Mouse (Mus musculus) myocyte (in vitro differentiated cells): ENCODE data around the gene Tollip. TPM values are rescaled to one million over a fixed set of nuclear protein-coding genes. Genes with fewer than 3 reads are reported as not detected.

Experiments
- H3K27me3 ChIP-seq: one replicate; pipeline ENCODE4 v1.6.1; 2011; ENCODE audit not compliant: control insufficient read depth, insufficient read depth, insufficient read length
- H3K36me3 ChIP-seq: one replicate; pipeline ENCODE4 v1.6.1; 2011; ENCODE audit not compliant: control insufficient read depth, insufficient read depth
- H3K4me2 ChIP-seq: one replicate; pipeline ENCODE4 v1.6.1; 2011; ENCODE audit warnings: low read depth, control low read depth
- H3K4me3 ChIP-seq: one replicate; pipeline ENCODE4 v1.5.1; 2011; ENCODE audit warnings: mild to moderate bottlenecking, control low read depth, moderate library complexity
- H3K79me2 ChIP-seq: one replicate; pipeline ENCODE4 v1.6.1; 2011; ENCODE audit not compliant: control insufficient read depth, insufficient read depth
- H3ac ChIP-seq: one replicate; pipeline ENCODE4 v1.6.1; 2011; ENCODE audit not compliant: control insufficient read depth, insufficient read length
- CEBPB ChIP-seq: IDR thresholded peaks from 2 replicates; pipeline ENCODE4 v1.6.1; 2011; ENCODE audit warnings: mild to moderate bottlenecking, moderate library complexity; ENCODE audit not compliant: poor library complexity, insufficient read depth, severe bottlenecking
- E2F4 ChIP-seq: IDR thresholded peaks from one replicate; pipeline ENCODE4 v1.6.1; 2011; ENCODE audit warnings: mild to moderate bottlenecking, control low read depth, moderate library complexity; ENCODE audit not compliant: insufficient read depth
- MAX ChIP-seq: IDR thresholded peaks from one replicate; pipeline ENCODE4 v1.6.1; 2011; ENCODE audit warnings: low read depth, mild to moderate bottlenecking, control low read depth
- MYOD1 ChIP-seq, 3 experiments: IDR thresholded peaks; one replicate each; pipeline ENCODE4 v1.6.1; 2011; ENCODE audit warnings: control low read depth in 2 of 3, low read depth in 2 of 3, mild to moderate bottlenecking in 2 of 3, moderate library complexity in 1 of 3; ENCODE audit not compliant: insufficient read length in 2 of 3, control insufficient read depth in 1 of 3
- MYOG ChIP-seq, 3 experiments: IDR thresholded peaks; one replicate each; pipeline ENCODE4 v1.6.1; 2011; ENCODE audit warnings: control low read depth in 2 of 3, low read depth in 2 of 3, mild to moderate bottlenecking in 2 of 3; ENCODE audit not compliant: insufficient read length in 2 of 3, control insufficient read depth in 1 of 3, insufficient read depth in 1 of 3
- POLR2A ChIP-seq: IDR thresholded peaks from one replicate; pipeline ENCODE4 v1.6.1; 2011; ENCODE audit warnings: low read depth, mild to moderate bottlenecking, control low read depth, moderate library complexity; ENCODE audit not compliant: insufficient read length
- POLR2AphosphoS2 ChIP-seq: IDR thresholded peaks from one replicate; pipeline ENCODE4 v1.6.1; 2011; ENCODE audit warnings: low read depth, control low read depth; ENCODE audit not compliant: insufficient read length
- REST ChIP-seq: IDR thresholded peaks from one replicate; pipeline ENCODE4 v1.6.1; 2011; ENCODE audit warnings: mild to moderate bottlenecking, control low read depth, moderate library complexity; ENCODE audit not compliant: insufficient read depth, insufficient read length
- SRF ChIP-seq: IDR thresholded peaks from one replicate; pipeline ENCODE4 v1.6.1; 2011; ENCODE audit warnings: low read depth; ENCODE audit not compliant: control insufficient read depth, insufficient read length
- TCF12 ChIP-seq: IDR thresholded peaks from one replicate; pipeline ENCODE4 v1.6.1; 2011; ENCODE audit warnings: mild to moderate bottlenecking, control low read depth; ENCODE audit not compliant: poor library complexity, insufficient read depth, severe bottlenecking
- TCF3 ChIP-seq: IDR thresholded peaks from one replicate; pipeline ENCODE4 v1.6.1; 2011; ENCODE audit warnings: low read depth, control low read depth; ENCODE audit not compliant: insufficient read length
- USF1 ChIP-seq: IDR thresholded peaks from one replicate; pipeline ENCODE4 v1.6.1; 2011; ENCODE audit warnings: low read depth, mild to moderate bottlenecking, control low read depth, moderate library complexity
- polyA plus RNA-seq: library from polyadenylated mRNA; unstranded; fragments of >200 nt; fragmentation: generic; extraction: Trizol; gene quantifications from one replicate; pipeline ENCODE4 v1.2.1, GENCODE M21; 2012; ENCODE audit warnings: missing spikeins

Gene Tollip
- polyA plus RNA-seq, 1 experiment, result 47.1 TPM

- H3K79me2 ChIP-seq, result no peaks in the 10 kb centered on the region
- H3K36me3 ChIP-seq, result no peaks in the 10 kb centered on the region
- no peak overlapping the region for H3K4me2 ChIP-seq
- no peak for TF ChIP-seq TCF12
- no peak for TF ChIP-seq MYOD1 (IDR thresholded peaks at IDR 0.05; ENCODE audit: control insufficient read depth in 1 of 3, insufficient read length in 2 of 3, low read depth in 2 of 3)
- no peak for TF ChIP-seq USF1
- TF ChIP-seq POLR2AphosphoS2, result no peak
- no peak for TF ChIP-seq POLR2A
- no peak for TF ChIP-seq SRF
- TF ChIP-seq REST, result no peak
- no peak for TF ChIP-seq TCF3
- TF ChIP-seq MYOG (IDR thresholded peaks at IDR 0.05; ENCODE audit: control insufficient read depth in 1 of 3, insufficient read depth in 1 of 3, insufficient read length in 2 of 3, low read depth in 2 of 3), result no peak
- TF ChIP-seq MAX, result no peak
- no peak for TF ChIP-seq E2F4
- no peak for TF ChIP-seq CEBPB
- peaks cover 65% of the 10 kb centered on the region for H3K27me3 ChIP-seq
- H3K4me3 ChIP-seq, result no peak overlapping the region
- no peak overlapping the region for H3ac ChIP-seq
Measured at GRCm38 (mm10) chr7:141953616-141954015, 35.3 kb upstream of the Tollip start.

- peaks cover 72% of the 10 kb centered on the region for H3K27me3 ChIP-seq
- no peak overlapping the region for H3K4me2 ChIP-seq
- H3ac ChIP-seq, result no peak overlapping the region
- H3K4me3 ChIP-seq, result no peak overlapping the region
- H3K79me2 ChIP-seq, result no peaks in the 10 kb centered on the region
- TF ChIP-seq POLR2A (no peak), CEBPB (no peak), MAX (no peak), SRF (no peak), MYOD1 (IDR thresholded peaks at IDR 0.05; ENCODE audit: control insufficient read depth in 1 of 3, insufficient read length in 2 of 3, low read depth in 2 of 3) (no peak), USF1 (no peak), MYOG (IDR thresholded peaks at IDR 0.05; ENCODE audit: control insufficient read depth in 1 of 3, insufficient read depth in 1 of 3, insufficient read length in 2 of 3, low read depth in 2 of 3) (no peak), TCF3 (no peak), TCF12 (no peak)
- H3K36me3 ChIP-seq, result no peaks in the 10 kb centered on the region
Measured at GRCm38 (mm10) chr7:141952920-141953319, 34.6 kb upstream of the Tollip start.

- Histone ChIP-seq H3K79me2 (no peaks in the 10 kb centered on the region), H3K36me3 (no peaks in the 10 kb centered on the region), H3ac (no peak overlapping the region), H3K4me3 (no peak overlapping the region), H3K4me2 (no peak overlapping the region), H3K27me3 (peaks cover 75% of the 10 kb centered on the region)
- TF ChIP-seq POLR2AphosphoS2 (no peak), MYOD1 (IDR thresholded peaks at IDR 0.05; ENCODE audit: control insufficient read depth in 1 of 3, insufficient read length in 2 of 3, low read depth in 2 of 3) (no peak), TCF12 (no peak), MAX (no peak), CEBPB (no peak), POLR2A (no peak), TCF3 (no peak), REST (no peak)
Measured at GRCm38 (mm10) chr7:141951821-141952220, 33.5 kb upstream of the Tollip start.

DNA sequence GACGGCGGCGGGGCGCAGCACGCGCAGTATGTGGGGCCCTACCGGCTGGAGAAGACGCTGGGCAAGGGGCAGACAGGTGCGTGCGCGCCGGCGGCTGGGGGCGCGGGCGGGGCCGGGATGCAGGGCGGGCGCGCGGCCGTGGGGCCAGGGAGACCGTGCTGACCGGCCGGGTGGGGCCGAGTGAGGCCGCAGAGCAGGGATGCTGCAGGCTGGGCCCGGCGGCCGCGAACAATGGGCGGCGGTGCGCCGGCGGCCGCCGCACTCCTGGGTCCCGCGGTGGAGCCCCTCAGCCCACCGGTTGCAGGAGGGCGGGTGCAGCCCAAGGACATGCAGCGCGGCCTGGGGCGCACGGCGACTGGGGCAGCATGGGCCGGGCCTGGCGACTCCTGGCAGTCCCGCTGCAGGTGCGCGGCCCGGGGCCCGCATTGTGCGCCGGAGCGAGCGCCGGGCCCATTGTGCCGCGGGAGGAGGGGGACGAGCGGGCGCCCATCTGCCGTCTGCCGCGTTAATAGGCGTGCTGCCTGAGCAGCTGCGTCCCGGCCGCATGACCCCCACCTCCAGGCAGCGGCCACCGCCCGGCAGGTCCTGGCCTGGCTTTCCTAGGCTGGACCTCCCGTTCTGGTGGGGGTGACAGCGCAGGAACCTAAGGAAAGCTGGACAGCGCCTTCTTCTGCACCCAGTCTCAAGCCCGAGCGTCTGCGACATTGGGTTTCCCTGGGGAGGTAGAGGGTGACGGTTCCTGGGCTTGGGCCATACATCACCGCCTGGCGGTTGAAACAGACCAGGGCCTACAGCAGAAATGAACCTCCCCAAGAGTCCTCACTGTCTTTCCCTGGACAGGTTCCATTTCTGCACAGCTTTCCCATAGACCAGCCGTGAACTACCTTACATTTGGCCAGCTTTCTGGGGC is 32.1 kb upstream of the Tollip start:
- no peak overlapping the region for H3ac ChIP-seq
- no peaks in the 10 kb centered on the region for H3K36me3 ChIP-seq
- peaks cover 81% of the 10 kb centered on the region for H3K27me3 ChIP-seq
- no peak overlapping the region for H3K4me3 ChIP-seq
- H3K4me2 ChIP-seq, result no peak overlapping the region
- TF ChIP-seq TCF12, result no peak
- TF ChIP-seq CEBPB, result no peak
- no peak for TF ChIP-seq REST
- no peak for TF ChIP-seq USF1
- no peak for TF ChIP-seq TCF3
- no peak for TF ChIP-seq SRF
- no peak for TF ChIP-seq E2F4
- TF ChIP-seq POLR2A, result no peak
- no peak for TF ChIP-seq MYOD1 (IDR thresholded peaks at IDR 0.05; ENCODE audit: control insufficient read depth in 1 of 3, insufficient read length in 2 of 3, low read depth in 2 of 3)
- TF ChIP-seq MAX, result no peak
- no peak for TF ChIP-seq POLR2AphosphoS2
- H3K79me2 ChIP-seq, result no peaks in the 10 kb centered on the region

GRCm38 (mm10) chr7:141949799-141950103 is 31.4 kb upstream of the Tollip start:
- no peak overlapping the region for H3K4me3 ChIP-seq
- no peaks in the 10 kb centered on the region for H3K79me2 ChIP-seq
- H3K36me3 ChIP-seq, result no peaks in the 10 kb centered on the region
- TF ChIP-seq POLR2AphosphoS2 (no peak), REST (no peak), MAX (no peak), POLR2A (no peak), E2F4 (no peak), SRF (no peak), MYOD1 (IDR thresholded peaks at IDR 0.05; ENCODE audit: control insufficient read depth in 1 of 3, insufficient read length in 2 of 3, low read depth in 2 of 3) (no peak)
- no peak overlapping the region for H3K4me2 ChIP-seq
- H3K27me3 ChIP-seq, result peaks cover 83% of the 10 kb centered on the region
- no peak overlapping the region for H3ac ChIP-seq
